Mouse (Mus musculus) brain, embryonic 18.5 days (tissue): ENCODE measurements around the gene Fam192a.

ENCODE experiments used
- DNase-seq: peaks from one replicate; pipeline ENCODE4 v3.0.0-alpha.2; 2012; ENCODE audit warnings: low read depth, low spot score

Gene Fam192a

GRCm38 (mm10) chr8:94532873-94533671 lies 68.7 kb downstream of the Fam192a start, which contains the start of gene Cpne2:
Cpne2 (plus strand) TSS chr8:94532990.
- no peak for DNase-seq

GRCm38 (mm10) chr8:94532525-94532872 lies 69.3 kb downstream of the Fam192a start:
- no peak for DNase-seq

- no peak for DNase-seq
Measured at GRCm38 (mm10) chr8:94532000-94532399, 69.8 kb downstream of the Fam192a start.

GRCm38 (mm10) chr8:94530643-94531042 lies 71.2 kb downstream of the Fam192a start:
- no peak for DNase-seq

DNA sequence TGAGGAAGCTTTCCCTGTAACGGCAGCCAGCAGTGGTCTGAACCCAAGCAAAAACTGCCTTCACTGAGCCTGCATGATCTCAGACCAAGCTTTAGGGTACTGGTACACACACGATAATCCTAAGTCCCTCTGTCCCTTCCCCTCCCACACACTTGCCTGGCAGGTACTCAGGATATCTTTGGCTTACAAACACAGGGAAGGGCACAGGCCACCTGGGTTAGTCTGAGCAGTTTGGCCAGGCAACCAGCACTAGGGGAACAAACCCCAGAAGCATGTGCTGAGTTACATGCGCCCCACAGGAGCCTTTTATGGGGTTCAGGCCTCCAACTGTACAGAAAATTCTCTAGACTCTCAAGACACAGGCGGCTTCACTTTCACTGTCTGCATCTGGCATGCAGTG lies 71.9 kb downstream of the Fam192a start:
- no peak for DNase-seq

GRCm38 (mm10) chr8:94528245-94528644 lies 73.6 kb downstream of the Fam192a start:
- DNase-seq, result no peak

DNA sequence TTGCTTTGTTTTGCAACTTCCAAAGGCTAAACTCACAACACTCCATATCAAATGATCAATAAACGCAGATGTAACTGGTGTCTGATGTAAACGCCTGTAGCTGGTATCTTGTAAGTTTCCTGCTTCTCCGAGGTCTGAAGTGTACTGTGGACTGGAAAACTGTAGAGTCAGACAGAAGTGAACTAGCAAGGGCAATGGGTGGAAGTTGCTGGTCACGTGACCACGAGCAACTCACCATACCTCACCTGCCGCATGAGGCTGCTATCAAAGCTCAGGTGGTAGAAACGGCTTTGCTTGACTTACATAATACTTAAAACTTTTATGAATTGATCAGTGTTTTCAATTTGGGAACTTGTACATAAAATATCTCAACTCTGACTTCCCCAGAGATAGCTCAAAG lies 74.6 kb downstream of the Fam192a start:
- DNase-seq, result no peak

DNA sequence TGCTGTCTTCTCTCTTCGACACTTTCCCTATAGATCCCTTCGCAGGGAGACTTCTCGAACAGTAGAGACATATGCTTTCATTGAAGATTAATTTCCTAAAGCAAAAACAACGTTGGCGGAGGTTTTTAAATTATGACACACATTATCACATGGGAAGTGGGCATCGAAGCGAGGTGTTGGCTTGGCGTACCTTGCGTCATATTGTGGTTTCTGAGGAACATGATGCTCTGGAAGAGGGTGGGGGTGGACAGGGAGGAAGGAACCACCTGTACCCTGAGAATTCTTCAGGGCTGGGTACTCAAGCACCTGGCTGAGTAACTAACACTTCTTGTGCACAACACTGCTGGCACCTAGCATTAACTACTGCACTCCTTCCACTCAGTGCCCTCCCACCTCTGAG lies 77.2 kb downstream of the Fam192a start:
- no peak for DNase-seq
